Mouse (Mus musculus) hematopoietic stem cell, adult 5-6 weeks (primary cell): ENCODE measurements at regions not wholly inside any gene's neighbourhood (a gene's known extent, or its start where the extent isn't known, plus 50 kb on each side); places are given as distances from the start of the nearest gene placed in this dataset.

Experiments
- ATAC-seq, 2 experiments: fragments of 125-278 bp in 1 of 2; replicated peaks in 1 of 2; 2 replicates each; pipeline ENCODE4 v1.8.0; 2016 to 2017; ENCODE audit warnings: inconsistent platforms in 2 of 2, mild to moderate bottlenecking in 2 of 2, moderate number of reproducible peaks in 2 of 2, low read depth in 1 of 2, moderate TSS enrichment in 1 of 2; ENCODE audit not compliant: low FRiP score in 2 of 2, poor library complexity in 2 of 2, severe bottlenecking in 2 of 2, insufficient read depth in 1 of 2, low TSS enrichment in 1 of 2

DNA sequence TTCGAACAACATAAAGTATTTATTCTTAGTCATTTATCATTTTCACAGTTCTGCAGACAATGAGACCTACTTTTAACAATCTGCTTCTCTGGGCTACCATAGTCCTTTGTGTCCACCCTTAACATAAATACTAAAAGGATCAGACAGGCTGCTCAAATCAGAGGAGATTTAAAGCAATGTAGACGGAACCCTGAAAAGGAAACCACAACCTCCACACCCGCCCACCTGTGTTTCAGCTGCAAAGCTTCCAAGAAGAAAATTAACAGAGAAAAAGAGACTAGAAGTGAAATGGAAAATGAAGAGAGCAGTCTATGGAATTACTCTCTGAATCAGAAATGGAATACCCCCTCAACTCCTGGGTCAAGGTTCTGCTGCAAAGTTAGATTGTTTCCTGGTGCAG lies 2678.7 kb upstream of the Gm7489 start:
- ATAC-seq = no peak

DNA sequence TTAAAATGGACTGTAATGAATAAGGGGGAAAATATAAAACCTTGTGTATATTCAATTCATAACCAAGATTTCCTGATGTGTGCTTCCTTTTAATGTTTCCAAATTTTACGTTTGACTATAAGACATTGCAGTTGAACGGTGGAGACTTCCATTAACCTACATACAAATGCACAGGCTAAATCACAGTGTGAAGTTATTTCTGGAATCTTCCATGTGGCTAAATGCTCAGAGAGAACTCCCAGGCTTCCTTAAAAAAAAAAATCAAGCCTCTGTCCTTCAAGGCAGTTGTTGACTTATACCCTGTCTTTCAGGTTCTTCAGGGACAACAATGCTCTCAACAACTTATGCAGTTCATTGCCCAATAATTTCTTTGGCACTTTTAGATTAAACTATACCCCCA lies 2677.9 kb upstream of the Gm7489 start:
- no peak for ATAC-seq

DNA sequence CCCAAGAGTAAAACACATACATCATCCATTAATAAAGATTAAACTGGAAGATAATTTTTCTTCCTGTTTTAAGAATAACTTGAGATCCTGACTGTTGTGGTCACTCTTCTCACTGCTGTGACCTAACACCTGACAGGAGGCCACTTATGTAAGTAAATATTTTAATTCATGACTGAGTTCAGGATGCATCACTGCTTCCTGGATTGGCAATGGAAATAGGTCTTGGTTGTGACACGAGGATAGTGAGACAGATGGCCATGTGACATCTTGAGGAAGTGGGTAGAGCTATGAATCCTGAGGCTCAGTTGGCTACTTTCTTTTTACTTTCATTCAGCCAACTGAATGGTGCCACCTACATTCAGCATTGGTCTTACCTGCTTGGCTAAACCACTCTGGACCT lies 2649.8 kb upstream of the Gm7489 start:
- ATAC-seq = peak; percentile 7 to 39; a peak in 2 of 4 replicates

DNA sequence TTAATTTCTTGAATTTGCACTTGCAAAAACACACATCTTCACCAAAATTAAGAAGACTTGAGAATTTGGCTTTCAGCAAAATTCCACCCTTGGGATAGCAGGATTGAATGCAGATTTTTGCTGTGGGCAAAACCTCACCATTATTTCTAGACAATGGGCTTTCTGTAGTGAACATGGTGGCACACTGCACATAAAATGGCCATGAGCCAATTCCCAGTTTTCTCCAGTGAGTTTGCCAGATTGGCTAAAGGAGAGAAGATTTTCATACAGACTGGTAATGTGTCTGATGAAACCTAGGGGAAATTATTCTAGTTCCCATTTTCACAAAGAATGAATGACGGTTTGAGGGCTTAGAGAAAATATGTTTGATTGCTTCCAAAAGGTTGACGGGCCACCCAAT lies 2640.1 kb upstream of the Gm7489 start:
- ATAC-seq = no peak

DNA sequence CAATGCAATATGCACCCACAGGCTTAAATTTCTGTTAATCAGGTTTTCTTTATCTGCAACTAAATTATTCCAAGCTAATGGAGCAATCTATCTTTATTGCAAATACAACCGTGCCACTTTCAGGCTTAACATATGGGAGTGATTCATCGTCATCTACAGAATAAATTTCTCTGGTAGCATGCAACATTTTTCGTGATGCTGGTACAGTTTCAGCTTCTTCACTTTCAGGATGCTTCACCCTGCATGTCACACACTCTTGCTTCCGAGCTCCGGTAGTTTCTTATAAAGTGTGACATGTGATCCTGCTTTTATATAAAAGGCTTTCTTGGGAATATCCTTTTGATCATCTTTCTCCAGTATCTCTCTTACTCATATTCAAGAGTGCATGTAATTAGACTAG lies 2637.4 kb upstream of the Gm7489 start:
- ATAC-seq = no peak

DNA sequence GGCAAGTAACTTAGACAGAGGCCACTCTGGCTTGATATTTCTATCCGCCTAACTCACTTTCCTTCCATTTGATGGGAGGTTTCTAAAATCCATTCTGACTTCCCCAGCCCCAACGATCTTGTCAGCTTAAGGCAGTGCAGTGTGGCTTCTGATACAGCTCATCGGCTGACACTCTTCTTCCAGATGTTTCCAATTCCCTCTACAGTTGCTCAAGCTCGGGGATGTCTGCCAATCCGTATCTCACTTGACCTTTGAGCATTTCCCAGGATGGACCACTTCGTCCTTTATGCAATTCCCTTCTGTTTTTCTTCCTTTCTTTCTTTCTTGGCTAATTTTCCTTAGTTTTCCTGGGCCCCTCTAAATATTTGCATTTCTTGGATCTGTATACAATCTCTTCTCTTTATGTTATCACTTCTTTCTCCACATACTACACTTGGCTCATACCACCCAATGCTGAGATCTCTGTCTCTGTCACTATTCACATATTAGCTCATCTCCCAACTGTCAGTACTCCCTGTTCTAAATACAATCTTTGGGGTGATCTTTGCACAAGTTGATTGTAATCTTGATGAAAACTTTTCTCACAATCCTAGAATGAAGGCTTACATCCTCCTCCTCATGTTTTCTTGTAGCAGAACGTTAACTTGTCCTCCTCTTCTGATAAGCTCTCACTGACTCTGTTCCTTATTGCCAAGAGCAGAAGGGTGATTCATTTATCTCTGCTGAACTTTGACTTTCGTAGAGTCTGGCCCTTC lies 2636.5 kb upstream of the Gm7489 start:
- no peak for ATAC-seq

DNA sequence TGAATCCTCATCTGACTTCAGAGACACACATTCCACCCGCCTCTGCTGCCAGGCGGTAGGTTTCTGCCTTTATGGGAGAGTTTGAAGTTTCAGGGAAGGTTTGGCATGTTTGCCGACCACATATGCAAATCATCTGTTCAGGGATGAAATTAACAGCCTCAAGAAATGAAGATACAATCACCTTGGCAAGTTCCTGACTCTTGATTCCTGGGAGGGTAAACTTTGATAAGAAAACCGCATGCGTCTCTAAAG lies 2636.0 kb upstream of the Gm7489 start:
- no peak for ATAC-seq

DNA sequence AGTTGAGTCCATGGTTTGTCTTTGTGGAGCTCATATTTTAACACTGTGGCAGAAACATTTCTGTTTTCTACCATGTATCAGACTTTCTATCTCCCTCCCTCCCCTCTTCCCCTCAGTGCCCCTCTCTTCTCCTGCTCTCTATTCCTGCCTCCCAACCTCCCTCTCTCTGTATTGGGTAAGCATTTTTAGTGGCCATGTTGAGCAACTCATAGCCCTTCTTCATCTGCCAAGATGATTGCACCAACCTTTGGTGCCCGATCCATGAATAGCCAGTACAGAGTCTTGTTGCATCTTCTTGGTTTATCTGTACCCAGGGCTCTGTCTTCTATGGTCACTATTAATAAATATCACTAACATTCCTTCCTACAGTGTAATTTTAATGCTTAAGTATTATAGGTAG lies 2630.6 kb upstream of the Gm7489 start:
- ATAC-seq = no peak

DNA sequence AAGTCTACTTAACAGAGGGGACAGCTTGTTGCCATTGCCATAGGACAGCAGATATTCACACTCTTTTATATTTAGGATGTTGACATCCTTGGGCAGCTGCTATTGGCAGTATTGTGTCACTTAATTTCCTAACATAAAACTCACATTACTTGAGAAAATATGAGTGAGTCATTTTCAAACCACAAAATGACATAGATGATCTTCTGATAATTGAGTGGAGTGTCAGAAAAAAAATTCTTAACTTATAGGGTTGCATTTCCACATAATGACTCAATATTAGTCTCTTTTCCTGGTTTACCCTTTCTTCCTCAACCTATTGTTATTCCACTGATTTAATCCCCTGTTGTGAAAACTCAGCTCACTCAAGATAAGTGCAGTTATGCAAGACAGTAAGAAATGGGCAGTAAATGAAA lies 2629.5 kb upstream of the Gm7489 start:
- no peak for ATAC-seq

DNA sequence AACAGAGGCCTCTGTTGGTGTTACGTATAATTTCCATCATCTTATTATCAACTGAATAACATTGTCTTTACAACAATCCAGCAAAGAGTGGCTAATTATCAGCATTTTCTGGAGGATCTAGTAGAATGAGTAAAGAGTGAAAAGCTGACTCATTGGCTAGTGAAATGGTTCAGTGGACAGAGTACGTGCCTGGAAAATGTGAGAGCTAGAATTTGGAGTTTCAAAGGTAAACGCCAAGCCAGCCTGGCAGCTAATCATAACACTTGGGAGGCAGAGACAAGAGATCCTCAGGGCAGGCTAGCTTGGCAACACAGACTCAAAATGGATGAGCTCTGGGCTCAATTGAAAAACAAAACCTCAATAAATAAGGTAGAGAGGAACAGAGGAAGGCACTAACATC lies 2628.0 kb upstream of the Gm7489 start:
- ATAC-seq = no peak

DNA sequence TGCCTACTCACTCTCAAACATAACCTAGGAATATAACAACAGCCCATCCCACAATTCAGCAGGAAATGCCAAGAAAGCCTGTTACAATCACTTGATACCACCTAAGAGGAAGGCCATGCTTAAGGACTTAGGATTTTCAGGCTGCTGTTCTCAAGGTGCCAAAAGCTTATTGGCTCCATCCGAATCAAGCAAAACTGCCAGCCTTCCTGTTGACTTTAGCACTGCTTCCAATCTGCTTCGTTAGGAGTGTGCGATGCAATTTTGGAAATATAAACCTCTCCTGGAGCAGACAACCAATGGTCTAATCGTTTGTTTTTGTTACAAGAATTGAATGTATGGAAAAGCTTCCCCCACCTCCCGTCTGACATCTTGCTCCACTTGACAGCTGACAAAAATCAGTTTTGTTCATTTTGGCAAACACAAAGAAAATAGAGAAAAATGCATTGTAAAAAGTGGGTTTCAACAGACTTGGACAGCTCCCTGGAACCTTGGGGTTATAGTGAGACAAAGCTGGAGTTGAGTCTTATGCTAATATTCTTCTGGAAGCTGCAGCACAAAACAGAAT lies 2620.0 kb upstream of the Gm7489 start:
- no peak for ATAC-seq

DNA sequence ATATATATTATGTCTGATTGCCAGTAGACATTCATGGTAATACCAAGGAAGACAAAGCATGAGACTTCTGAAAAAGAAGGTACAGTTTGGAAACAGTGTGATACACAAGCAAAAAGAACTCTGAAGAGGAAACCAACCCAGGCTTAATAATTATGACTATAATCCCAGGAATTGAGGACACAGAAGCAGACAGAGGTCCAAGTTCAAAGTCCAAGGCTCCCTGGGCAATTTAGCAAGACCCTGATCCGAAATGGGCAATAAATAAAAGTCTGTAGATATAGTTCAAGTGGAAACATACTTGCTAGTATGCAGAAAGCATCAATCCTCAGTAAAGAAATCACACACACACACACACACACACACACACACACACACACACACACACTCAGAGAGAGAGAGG lies 2618.7 kb upstream of the Gm7489 start:
- ATAC-seq = no peak

DNA sequence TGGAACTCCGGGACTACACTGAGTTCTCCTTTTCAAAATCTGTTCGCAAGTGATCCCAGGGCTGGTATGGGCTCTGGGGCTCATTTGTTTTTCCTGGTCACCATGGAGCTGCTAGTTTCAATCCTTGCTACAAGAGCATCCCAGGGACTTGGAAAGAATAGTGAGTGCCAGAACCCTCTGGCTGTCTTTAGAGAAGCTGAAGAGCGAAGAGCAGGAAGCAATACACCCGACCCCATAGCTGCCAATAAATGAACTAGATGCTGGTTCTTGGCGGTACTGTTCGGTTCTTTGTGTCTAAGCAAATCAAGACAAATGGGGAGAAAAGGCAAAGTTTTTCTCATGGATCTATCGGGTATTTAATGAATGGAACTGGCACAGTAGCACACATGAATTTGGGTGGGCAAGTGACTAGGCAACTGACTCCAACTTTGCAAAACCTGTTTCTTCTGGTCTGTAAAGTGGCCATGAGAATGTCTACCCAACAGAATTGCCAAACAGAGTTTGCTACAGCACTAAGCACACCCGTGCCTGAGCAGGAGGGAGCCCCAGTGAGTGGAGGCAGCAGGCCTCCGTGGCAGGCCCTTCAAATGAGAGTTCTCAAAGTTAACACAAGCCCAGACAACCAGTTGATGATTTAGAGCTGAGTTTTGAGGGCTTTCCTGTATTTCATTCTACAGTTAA lies 2612.9 kb upstream of the Gm7489 start:
- no peak for ATAC-seq

DNA sequence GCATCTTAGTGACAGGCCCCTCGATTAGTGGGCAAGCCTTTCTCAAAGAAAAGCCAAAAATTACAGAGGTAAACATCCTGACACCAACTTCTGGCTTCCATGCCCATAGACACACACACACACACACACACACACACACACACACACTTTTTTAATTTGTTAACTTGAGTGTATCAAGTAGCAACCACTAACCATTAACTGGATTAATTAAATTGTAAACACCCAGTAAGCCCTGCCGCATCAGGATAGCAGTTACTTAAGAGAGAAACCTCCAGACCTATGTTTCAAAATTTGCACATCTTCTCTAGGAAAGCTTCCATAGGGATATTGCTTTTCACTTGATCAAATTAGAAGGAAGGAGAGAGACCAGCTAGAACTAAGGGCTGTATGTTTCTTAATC lies 2599.4 kb upstream of the Gm7489 start:
- no peak for ATAC-seq

DNA sequence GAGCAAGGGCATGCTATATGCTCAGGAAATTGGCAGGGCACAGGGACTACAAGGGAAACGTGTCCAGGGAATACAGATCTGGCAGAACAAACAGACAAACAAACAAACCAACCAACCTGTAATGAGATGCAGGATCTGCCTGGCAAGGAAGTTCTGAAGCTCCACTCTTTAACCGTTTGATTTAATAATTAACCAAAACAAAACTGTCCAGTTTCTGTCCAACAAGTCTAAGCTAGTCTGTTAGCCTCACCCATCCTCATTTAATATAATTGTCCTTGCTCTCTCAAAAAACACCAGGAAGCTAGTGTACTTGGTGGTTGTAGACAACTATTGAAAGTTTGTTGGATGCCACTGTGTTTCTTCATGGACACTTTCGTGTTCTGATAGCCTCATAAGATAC lies 2598.4 kb upstream of the Gm7489 start:
- no peak for ATAC-seq

DNA sequence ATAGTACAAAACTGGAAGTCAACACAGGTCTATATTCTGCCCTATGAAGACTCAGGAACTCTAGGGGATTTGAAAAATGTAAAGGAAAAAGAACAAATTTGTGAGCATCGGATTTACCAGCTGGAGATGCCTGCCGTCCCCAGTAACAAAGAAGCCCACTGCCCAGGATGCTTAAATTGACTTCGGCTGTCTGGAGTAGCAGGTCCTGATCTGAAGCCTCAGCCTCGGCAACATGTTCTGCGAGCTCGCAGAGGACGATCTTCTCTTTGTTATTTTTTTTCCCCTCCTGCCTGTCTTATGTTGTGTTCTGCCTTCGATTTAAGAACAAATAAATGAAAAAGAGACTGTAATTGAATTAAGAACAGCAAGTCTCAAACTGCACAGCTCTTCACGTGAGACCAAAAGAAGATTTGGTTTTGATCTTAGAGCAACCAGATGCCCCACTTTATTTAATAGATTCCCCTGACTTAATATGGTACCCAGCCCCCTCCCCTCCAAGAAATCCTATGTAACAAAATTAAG lies 2595.7 kb upstream of the Gm7489 start:
- no peak for ATAC-seq

DNA sequence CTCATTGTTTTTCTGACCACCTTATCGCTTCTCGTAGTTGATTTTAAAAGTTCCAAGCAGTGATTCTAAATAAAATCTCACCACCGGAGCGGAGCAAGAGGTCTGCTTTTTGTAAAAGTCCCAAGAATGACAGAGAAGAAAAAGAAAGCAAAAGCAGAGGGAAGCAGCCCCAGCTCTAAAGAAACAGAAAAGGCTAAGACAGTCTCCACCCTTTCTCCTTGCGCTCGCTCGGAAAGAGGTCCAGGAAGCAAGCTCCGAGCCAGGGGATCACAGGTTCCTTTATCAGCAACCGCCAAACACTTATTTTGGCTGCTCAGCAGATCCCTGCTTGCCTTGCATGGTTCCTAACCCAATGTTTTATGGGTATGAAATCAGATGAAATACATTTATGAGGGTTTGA lies 2594.8 kb upstream of the Gm7489 start:
- ATAC-seq = peak; percentile 63 to 72

DNA sequence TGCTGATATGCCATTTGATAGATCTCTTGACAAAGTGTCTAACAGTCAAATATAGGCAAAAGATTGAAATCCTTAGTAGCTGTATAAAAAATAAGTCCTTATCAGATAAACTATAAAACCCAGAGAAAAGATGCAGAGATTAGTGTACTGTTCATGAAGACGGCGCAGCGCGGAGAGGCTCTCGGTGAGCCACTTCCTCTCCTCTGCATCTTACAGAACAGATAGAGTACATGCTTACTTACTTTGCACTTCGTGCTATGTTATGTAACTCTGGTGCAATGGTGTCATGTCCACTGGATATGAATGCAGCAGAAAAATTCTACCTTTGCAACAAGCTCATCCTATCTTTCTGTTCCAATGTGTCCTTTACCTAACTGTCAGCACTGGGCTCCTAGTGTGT lies 2593.5 kb upstream of the Gm7489 start:
- ATAC-seq = no peak

DNA sequence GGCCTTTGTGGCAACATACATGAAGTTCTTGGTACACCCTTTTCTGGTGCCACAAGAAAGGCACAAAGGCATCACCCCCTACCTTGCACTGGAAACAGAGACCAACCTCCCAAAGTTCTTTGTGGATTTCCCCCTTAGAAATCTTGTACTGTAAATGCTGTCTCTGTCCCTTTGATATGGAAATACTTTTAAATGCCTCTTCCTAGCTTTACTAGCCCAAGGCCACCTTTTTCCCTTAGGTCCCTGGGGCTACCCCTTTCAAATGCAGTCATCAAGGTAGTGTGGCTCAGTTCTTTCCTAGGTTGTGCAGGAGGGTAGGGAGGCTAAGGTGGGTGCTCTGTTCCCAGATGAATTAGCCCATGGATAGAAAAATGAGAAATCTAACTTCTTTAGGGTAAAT lies 2587.9 kb upstream of the Gm7489 start:
- ATAC-seq = no peak
